Mouse (Mus musculus): ENCODE results near the gene Rbms3. TPM values are rescaled to one million over a fixed set of nuclear protein-coding genes. Genes with fewer than 3 reads are reported as not detected.

Gene Rbms3
- total RNA-seq, 4 experiments from 2014 or later, result 18.3 to 45.0 (median 31.7) TPM

- DNase-seq, result no peak
Measured at GRCm38 (mm10) chr9:116965691-116966090, 664.0 kb downstream of the Rbms3 start.

- no peak for DNase-seq
Measured at GRCm38 (mm10) chr9:116956156-116956555, 673.6 kb downstream of the Rbms3 start.

- no peak for DNase-seq
Measured at GRCm38 (mm10) chr9:116948211-116948610, 681.5 kb downstream of the Rbms3 start.

- DNase-seq, result no peak
Measured at GRCm38 (mm10) chr9:116947369-116947768, 682.3 kb downstream of the Rbms3 start.

- DNase-seq, result no peak
Measured at GRCm38 (mm10) chr9:116946787-116947186, 682.9 kb downstream of the Rbms3 start.

- no peak for DNase-seq
Measured at GRCm38 (mm10) chr9:116945689-116946088, 684.0 kb downstream of the Rbms3 start.

- DNase-seq, result no peak
Measured at GRCm38 (mm10) chr9:116943902-116944301, 685.8 kb downstream of the Rbms3 start.

- DNase-seq, result no peak
Measured at GRCm38 (mm10) chr9:116941116-116941515, 688.6 kb downstream of the Rbms3 start.

- DNase-seq, result no peak
Measured at GRCm38 (mm10) chr9:116940693-116941092, 689.0 kb downstream of the Rbms3 start.

GRCm38 (mm10) chr9:116928338-116928737, 701.4 kb downstream of the Rbms3 start:
- no peak for DNase-seq

- no peak for DNase-seq
Measured at GRCm38 (mm10) chr9:116923151-116923550, 706.6 kb downstream of the Rbms3 start.

- no peak for DNase-seq
Measured at GRCm38 (mm10) chr9:116922561-116922960, 707.2 kb downstream of the Rbms3 start.

- DNase-seq, result no peak
Measured at GRCm38 (mm10) chr9:116919441-116920019, 710.2 kb downstream of the Rbms3 start.

- DNase-seq, result no peak
Measured at GRCm38 (mm10) chr9:116912493-116912847, 717.2 kb downstream of the Rbms3 start.

GRCm38 (mm10) chr9:116911781-116912492, 717.8 kb downstream of the Rbms3 start:
- no peak for DNase-seq

- no peak for DNase-seq
Measured at GRCm38 (mm10) chr9:116909511-116909910, 720.2 kb downstream of the Rbms3 start.

- no peak for DNase-seq
Measured at GRCm38 (mm10) chr9:116906955-116907354, 722.8 kb downstream of the Rbms3 start.

- DNase-seq, result peak; percentile 9
Measured at GRCm38 (mm10) chr9:116905646-116906045, 724.1 kb downstream of the Rbms3 start.

- DNase-seq, result no peak
Measured at GRCm38 (mm10) chr9:116903304-116903993, 726.3 kb downstream of the Rbms3 start.

- DNase-seq, result no peak
Measured at GRCm38 (mm10) chr9:116899403-116899802, 730.3 kb downstream of the Rbms3 start.

- DNase-seq, result no peak
Measured at GRCm38 (mm10) chr9:116886973-116887680, 742.6 kb downstream of the Rbms3 start.

- no peak for DNase-seq
Measured at GRCm38 (mm10) chr9:116885617-116886016, 744.1 kb downstream of the Rbms3 start.

GRCm38 (mm10) chr9:116880503-116880902, 749.2 kb downstream of the Rbms3 start:
- no peak for DNase-seq
